Mouse (Mus musculus): ENCODE measurements around the gene Pyroxd1.

Pyroxd1 gene

GRCm38 (mm10) chr6:142377081-142377480 lies 31.6 kb downstream of the Pyroxd1 start:
- no peak for DNase-seq (ENCODE audit: low read depth, low spot score)

DNA sequence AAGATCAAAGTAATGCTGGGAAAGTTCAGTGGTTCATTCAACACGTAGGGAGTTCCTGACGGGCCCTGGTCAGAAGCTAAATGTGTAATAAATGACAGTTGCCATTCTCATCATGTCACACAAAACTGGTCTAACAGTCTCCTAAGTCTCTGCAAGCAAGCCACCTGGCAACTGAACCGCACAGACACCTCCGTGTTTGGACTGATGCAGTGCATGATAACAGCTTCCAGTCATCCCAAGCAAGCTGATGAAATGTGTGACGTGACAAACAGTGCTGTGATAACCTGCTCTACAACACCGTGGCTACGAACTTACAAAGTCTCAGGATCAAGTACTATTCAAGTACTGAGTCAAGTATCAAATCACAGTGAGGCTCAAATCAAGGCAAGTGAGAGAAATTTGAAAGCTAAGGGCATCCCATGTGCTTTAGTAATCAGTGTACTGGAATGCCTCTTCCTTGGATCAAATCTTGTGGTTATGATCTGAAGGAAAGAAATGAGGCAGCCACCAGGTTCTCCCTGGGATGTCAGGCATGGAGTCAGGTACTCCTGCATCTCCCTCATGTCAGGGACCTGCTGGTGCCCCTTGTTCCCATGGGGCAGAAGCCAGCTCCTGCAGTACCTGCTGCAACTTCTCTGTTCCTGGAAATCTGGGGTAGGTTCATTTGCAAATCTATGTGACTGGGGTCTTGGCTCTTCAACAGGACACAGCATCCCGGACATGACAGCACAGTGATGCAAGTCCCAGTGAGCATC lies 33.3 kb downstream of the Pyroxd1 start:
- DNase-seq (ENCODE audit: low read depth, low spot score) = no peak

GRCm38 (mm10) chr6:142379961-142380360 lies 34.5 kb downstream of the Pyroxd1 start:
- no peak for DNase-seq (ENCODE audit: low read depth, low spot score)

GRCm38 (mm10) chr6:142381615-142382014 lies 36.2 kb downstream of the Pyroxd1 start:
- DNase-seq (ENCODE audit: low read depth, low spot score) = no peak

DNA sequence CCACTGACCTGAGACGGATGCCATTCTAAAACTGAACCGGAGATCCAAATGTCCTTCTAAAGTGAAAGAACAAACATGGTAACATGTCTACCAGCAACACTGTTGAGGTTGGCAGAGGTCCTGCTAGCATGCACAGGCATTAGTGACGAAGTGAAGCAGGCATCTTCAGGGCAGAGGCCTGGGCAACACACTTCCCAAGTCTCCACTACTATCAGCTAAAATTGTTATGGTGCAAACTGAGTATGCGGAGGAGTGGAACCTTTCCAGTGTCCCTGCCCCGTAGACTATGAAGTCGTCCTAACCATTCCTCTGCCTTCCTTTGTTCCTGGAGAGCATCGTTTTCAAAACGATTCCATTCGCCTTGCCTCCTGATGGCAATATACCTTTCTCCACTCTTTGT lies 39.1 kb downstream of the Pyroxd1 start:
- DNase-seq (ENCODE audit: low read depth, low spot score) = no peak

- no peak for DNase-seq (ENCODE audit: low read depth, low spot score)
Observed at GRCm38 (mm10) chr6:142386285-142387010, 41.0 kb downstream of the Pyroxd1 start.

DNA sequence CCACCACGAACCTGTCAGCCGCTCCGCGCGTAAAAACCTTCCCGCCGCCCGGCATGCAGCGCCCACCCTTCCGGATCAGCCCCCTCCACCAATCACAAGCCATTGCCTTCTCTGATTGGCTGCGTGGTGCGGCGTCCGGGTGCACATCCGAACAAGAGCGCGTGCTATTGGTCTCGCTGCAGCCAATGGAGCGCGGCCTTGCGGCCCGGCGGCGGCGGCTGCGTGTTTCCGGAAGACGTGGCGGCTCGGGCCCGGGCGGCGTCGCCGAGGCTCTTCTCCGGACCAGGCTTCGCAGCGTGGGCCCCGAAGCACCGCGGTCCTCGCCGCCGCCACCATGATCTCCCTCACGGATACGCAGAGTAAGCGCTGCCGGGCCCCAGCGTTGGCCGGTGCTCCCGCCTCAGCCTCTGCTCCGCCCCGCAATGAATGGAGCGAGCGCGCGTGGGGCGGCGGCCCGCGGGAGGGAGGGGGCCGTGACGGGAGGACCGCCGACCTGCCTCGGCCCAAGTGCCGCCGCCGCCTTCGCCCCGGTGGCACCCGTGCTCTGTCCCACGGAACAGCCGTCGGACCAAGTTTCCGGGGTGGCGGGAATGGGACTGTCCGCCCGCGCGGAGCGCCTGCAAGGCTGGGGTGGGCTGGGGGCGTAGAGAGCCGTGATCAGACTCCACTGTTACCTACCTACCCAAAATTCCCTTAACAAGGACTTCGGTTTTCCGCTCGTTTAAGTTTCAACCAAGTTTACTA lies 41.7 kb downstream of the Pyroxd1 start, which contains the start of the genes Recql and Golt1b:
TSS of gene Recql (minus strand) at position 77 of the 744 bp plus-strand sequence.
TSS of gene Golt1b (plus strand) at position 211 of the 744 bp plus-strand sequence.
- DNase-seq (ENCODE audit: low read depth, low spot score) = peak; percentile 99

- no peak for DNase-seq (ENCODE audit: low read depth, low spot score)
Observed at GRCm38 (mm10) chr6:142387755-142388271, 42.4 kb downstream of the Pyroxd1 start.

DNA sequence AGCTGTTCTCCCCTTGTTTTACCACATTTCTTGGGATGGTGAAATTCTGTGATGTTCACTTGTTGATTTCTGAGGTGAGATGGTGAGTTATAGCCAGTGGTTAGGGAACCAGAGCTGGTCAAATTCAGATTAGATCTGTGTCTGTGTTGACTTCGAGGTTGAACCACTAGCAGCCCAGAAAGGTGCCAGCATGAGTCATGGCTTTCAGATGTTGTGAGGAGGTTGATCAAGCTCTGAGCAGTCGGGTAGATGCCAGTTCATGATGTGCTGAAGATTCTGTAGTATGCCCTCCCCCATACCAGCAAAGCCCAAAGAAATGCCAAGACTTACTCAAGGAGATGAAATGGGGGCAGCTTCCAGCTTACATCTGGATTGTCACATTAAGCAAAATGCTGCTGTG lies 43.6 kb downstream of the Pyroxd1 start:
- peak; percentile 53 for DNase-seq (ENCODE audit: low read depth, low spot score)

- no peak for DNase-seq (ENCODE audit: low read depth, low spot score)
Observed at GRCm38 (mm10) chr6:142392312-142392711, 46.9 kb downstream of the Pyroxd1 start.

DNA sequence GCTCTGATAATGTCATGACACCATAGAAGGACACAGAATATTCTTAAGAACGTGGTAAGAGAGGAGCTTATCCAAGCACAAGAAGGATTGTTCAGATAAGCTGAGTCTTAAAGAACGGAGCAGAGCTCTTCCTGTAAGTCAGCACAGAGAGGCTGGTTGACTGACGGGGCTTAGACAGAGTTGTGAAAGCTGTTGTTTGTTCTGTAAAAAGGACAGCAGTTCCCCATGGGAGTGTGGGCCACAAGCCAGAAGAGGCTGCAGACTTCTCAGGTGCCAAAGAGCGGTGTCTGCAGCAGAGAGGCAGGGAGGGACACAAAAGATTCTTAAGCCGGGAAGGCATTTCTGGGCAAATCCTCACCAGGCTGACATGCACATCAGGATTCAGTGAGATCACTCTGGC lies 49.2 kb downstream of the Pyroxd1 start:
- DNase-seq (ENCODE audit: low read depth, low spot score) = peak; percentile 57

DNA sequence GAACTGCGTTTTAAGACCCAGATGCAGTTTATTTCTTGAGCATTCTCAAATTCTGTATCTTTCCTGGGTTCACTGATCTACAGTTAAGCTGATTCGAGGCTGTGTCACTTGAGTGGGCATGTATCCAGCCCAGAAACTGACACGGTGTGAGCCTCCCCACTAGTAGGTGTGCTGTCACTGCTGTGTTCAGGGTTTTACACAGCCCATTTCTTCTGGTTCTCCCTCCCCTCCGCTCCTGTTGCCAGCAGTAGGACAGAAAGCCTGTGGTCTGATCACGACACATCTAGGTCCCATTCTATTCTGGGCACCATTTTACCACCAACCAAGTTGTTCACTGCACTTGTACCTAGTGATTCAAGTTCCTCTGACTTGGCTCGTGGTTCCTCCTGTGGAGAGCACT lies 50.3 kb downstream of the Pyroxd1 start:
- peak; percentile 48 for DNase-seq (ENCODE audit: low read depth, low spot score)

GRCm38 (mm10) chr6:142411140-142411539 lies 65.7 kb downstream of the Pyroxd1 start:
- no peak for DNase-seq (ENCODE audit: low read depth, low spot score)
